Mouse (Mus musculus) neutrophil, adult 65 days (primary cell): ENCODE results near the gene Plbd2. TPM values are rescaled to one million over a fixed set of nuclear protein-coding genes. Genes with fewer than 3 reads are reported as not detected.

Experiments
- total RNA-seq: library from RNA; stranded (reverse); gene quantifications from 2 replicates; pipeline ENCODE4 v1.2.4, GENCODE M21; 2023

Gene Plbd2
- total RNA-seq = 14.1 and 17.7 TPM in 2 replicates

DNA sequence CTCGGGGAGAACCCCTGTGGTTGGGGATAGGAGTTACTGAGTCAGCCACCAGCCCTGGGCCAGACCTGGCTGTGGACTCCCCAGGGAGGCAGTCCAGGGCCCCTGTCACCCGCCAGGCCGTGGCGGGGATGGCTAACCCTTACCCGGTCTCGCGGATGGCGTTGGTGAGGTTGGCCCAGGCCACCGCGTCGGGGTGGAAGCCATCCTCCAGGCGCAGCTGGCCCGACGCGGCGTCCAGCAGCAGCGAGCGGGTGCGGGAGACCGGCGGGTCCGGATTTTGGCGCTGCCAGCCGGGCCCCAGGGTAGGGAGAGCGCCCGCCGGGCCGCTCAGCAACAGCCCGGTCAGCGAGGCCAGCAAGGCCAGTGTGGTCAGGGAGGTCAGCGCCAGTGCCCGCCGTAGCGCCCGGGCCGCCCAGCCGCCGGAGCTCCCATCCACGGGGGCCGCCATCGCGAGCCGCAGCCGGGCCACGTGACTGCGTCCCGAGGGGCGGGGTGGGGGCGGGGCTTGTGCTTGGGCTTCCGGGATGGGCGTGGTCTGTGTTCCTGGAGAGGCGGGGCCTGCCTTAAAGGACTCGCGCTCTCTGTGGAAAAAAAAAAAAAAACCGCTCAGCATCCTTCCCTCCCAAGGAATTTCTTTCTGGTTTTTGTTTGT is at the start of gene Plbd2:
TSS of gene Plbd2 (minus strand) at position 482 of the 652 bp plus-strand sequence.

GRCm38 (mm10) chr5:120510982-120511642 is 7.7 kb upstream of the Plbd2 start, which contains the start of gene Slc8b1:
TSS of gene Slc8b1 (plus strand) at chr5:120511168.

DNA sequence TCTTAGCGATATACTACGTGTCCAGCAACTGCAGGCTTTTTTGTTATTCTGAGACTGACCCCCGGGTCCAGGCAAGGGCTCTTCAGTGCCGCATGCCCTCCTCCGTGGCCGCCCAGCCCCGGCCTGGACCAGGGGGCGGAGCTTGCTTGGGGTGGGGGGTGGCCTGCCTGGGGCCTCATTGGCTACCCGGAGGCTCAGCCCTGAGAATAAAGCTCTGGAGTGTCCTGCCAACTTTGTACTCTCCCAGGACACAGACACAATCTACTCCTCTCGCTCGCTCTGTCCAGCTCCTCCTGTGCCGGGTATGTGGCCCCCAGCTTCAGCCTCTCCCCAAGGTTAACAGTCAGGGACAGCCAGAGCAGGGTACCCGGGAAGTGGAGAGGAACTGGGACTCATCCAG is 27.1 kb downstream of the Plbd2 start, which contains the start of gene Sds:
TSS of gene Sds (plus strand) at position 231 of the 400 bp plus-strand sequence.

GRCm38 (mm10) chr5:120472770-120473169 is 30.7 kb downstream of the Plbd2 start, which contains the start of gene Sdsl:
TSS of gene Sdsl (minus strand) at chr5:120472810.

Other genes starting within 250 kb of the Plbd2 start
- gene Lhx5, start 71.9 kb downstream of the Plbd2 start, total RNA-seq = not detected in 2 replicates
- 0.27 and 0.63 TPM in 2 replicates for gene Sdsl, start 30.8 kb downstream of the Plbd2 start, total RNA-seq
- gene Sds, start 27.1 kb downstream of the Plbd2 start, total RNA-seq = not detected in 2 replicates
- 145 and 150 TPM in 2 replicates for gene Slc8b1, start 7.5 kb upstream of the Plbd2 start, total RNA-seq
- gene Tpcn1, start 85.0 kb upstream of the Plbd2 start, total RNA-seq = 36.3 and 43.6 TPM in 2 replicates
- gene Iqcd, start 85.4 kb upstream of the Plbd2 start, total RNA-seq = not detected in 2 replicates
- gene Rita1, start 109.0 kb upstream of the Plbd2 start, total RNA-seq = 1.0 and 1.7 TPM in 2 replicates
- 50.8 and 56.9 TPM in 2 replicates for gene Ddx54, start 109.1 kb upstream of the Plbd2 start, total RNA-seq
- not detected in 2 replicates for gene Cfap73, start 130.6 kb upstream of the Plbd2 start, total RNA-seq
- 0.66 and 1.3 TPM in 2 replicates for gene Rasal1, start 145.2 kb upstream of the Plbd2 start, total RNA-seq
- gene Dtx1, start 208.3 kb upstream of the Plbd2 start, total RNA-seq = 0.43 and 0.76 TPM in 2 replicates
- gene Oas2, start 246.2 kb upstream of the Plbd2 start, total RNA-seq = 4.9 and 8.2 TPM in 2 replicates